Mouse (Mus musculus) MEL (cell line): ENCODE data around the gene Olfr523. TPM values are rescaled to one million over a fixed set of nuclear protein-coding genes. Genes with fewer than 3 reads are reported as not detected.
"Not testable (repeated sequence)": the region's sequence is repeated elsewhere in the genome, so short reads cannot be mapped to it uniquely, and the experiment has no call there.

ENCODE experiments used
- DNase-seq: peaks from one replicate; pipeline ENCODE4 v3.0.0; 2011; ENCODE audit warnings: low read depth, low spot score
- H3K27ac ChIP-seq: 2 replicates; pipeline ENCODE4 v1.5.1; 2012; ENCODE audit warnings: low read depth, mild to moderate bottlenecking, control low read depth, low read length, moderate library complexity; ENCODE audit not compliant: control insufficient read depth
- H3K27me3 ChIP-seq, 2 experiments: fragments of 150-350 bp in 1 of 2; sonication (generic) in 1 of 2; 2 replicates each; pipeline ENCODE4 v1.6.1; 2012; ENCODE audit warnings: low read length in 2 of 2, mild to moderate bottlenecking in 2 of 2, improper control_type of control experiment in 1 of 2, moderate library complexity in 1 of 2; ENCODE audit not compliant: insufficient read depth in 2 of 2, control insufficient read depth in 1 of 2
- H3K36me3 ChIP-seq, 2 experiments: 2 replicates each; pipeline ENCODE4 v1.6.1; 2012 to 2014; ENCODE audit warnings: low read length in 2 of 2, improper control_type of control experiment in 1 of 2, inconsistent platforms in 1 of 2, mild to moderate bottlenecking in 1 of 2; ENCODE audit not compliant: insufficient read depth in 2 of 2, control insufficient read depth in 1 of 2
- H3K4me1 ChIP-seq, 2 experiments: fragments of 150-350 bp in 1 of 2; sonication (generic) in 1 of 2; 2 replicates each; pipeline ENCODE4 v1.6.1; 2012; ENCODE audit warnings: low read length in 2 of 2, improper control_type of control experiment in 1 of 2, mild to moderate bottlenecking in 1 of 2; ENCODE audit not compliant: insufficient read depth in 2 of 2, control insufficient read depth in 1 of 2
- H3K4me3 ChIP-seq, 2 experiments: fragments of 150-350 bp in 1 of 2; sonication (generic) in 1 of 2; 2 replicates each; pipeline ENCODE4 v1.5.1; 2012; ENCODE audit warnings: low read depth in 2 of 2, low read length in 2 of 2, mild to moderate bottlenecking in 2 of 2, moderate library complexity in 2 of 2, control low read depth in 1 of 2, improper control_type of control experiment in 1 of 2; ENCODE audit not compliant: control insufficient read depth in 1 of 2, insufficient read depth in 1 of 2
- H3K79me2 ChIP-seq: 2 replicates; pipeline ENCODE4 v1.6.1; 2012; ENCODE audit warnings: mild to moderate bottlenecking, low read length, moderate library complexity; ENCODE audit not compliant: control insufficient read depth, poor library complexity, insufficient read depth
- H3K9ac ChIP-seq: 2 replicates; pipeline ENCODE4 v1.6.1; 2012; ENCODE audit warnings: low read depth, mild to moderate bottlenecking, control low read depth, low read length, moderate library complexity; ENCODE audit not compliant: control insufficient read depth, poor library complexity, severe bottlenecking
- H3K9me3 ChIP-seq: fragments of 150-350 bp; sonication (generic); replicated peaks from 2 replicates; pipeline ENCODE4 v1.6.1; 2012; ENCODE audit warnings: mild to moderate bottlenecking, low read length, improper control_type of control experiment, moderate library complexity; ENCODE audit not compliant: insufficient read depth
- CTCF ChIP-seq, 3 experiments: IDR thresholded peaks in 2 of 3; conservative IDR thresholded peaks in 1 of 3; 2 replicates each; pipeline ENCODE4 v1.5.1; 2011 to 2012; ENCODE audit warnings: low read length in 3 of 3, low read depth in 2 of 3, mild to moderate bottlenecking in 2 of 3, improper control_type of control experiment in 1 of 3, inconsistent platforms in 1 of 3, mixed read lengths in 1 of 3, moderate library complexity in 1 of 3; ENCODE audit not compliant: control insufficient read depth in 1 of 3, insufficient read depth in 1 of 3, poor library complexity in 1 of 3, severe bottlenecking in 1 of 3
- EP300 ChIP-seq, 2 experiments: IDR thresholded peaks; 2 replicates each; pipeline ENCODE4 v1.6.1; 2011; ENCODE audit warnings: improper control_type of control experiment in 2 of 2, low read length in 2 of 2, low read depth in 1 of 2, mild to moderate bottlenecking in 1 of 2
- ETS1 ChIP-seq: IDR thresholded peaks from 2 replicates; pipeline ENCODE4 v1.6.1; 2012; ENCODE audit warnings: low read depth, mild to moderate bottlenecking, inconsistent platforms, low read length, improper control_type of control experiment, moderate library complexity
- GATA1 ChIP-seq: IDR thresholded peaks from 2 replicates; pipeline ENCODE4 v1.6.1; 2011; ENCODE audit warnings: low read depth, low read length, improper control_type of control experiment
- HCFC1 ChIP-seq: IDR thresholded peaks from 2 replicates; pipeline ENCODE4 v1.6.1; 2012; ENCODE audit warnings: low read depth, mild to moderate bottlenecking, inconsistent platforms, low read length, improper control_type of control experiment, moderate library complexity
- KAT2A ChIP-seq: conservative IDR thresholded peaks from 2 replicates; pipeline ENCODE4 v1.6.1; 2012; ENCODE audit warnings: low read depth, low read length, improper control_type of control experiment, inconsistent platforms
- MEF2A ChIP-seq: IDR thresholded peaks from 2 replicates; pipeline ENCODE4 v1.6.1; 2014; ENCODE audit warnings: low read depth, mild to moderate bottlenecking, inconsistent platforms, low read length, improper control_type of control experiment; ENCODE audit not compliant: poor library complexity, insufficient replicate concordance, severe bottlenecking; ENCODE audit errors: extremely low read depth
- RCOR1 ChIP-seq: IDR thresholded peaks from 2 replicates; pipeline ENCODE4 v1.6.1; 2012; ENCODE audit warnings: low read depth, mild to moderate bottlenecking, inconsistent platforms, low read length, improper control_type of control experiment
- SIN3A ChIP-seq: IDR thresholded peaks from 2 replicates; pipeline ENCODE4 v1.6.1; 2012; ENCODE audit warnings: low read length, improper control_type of control experiment, inconsistent platforms
- TAL1 ChIP-seq: IDR thresholded peaks from 2 replicates; pipeline ENCODE4 v1.6.1; 2012; ENCODE audit warnings: mild to moderate bottlenecking, inconsistent platforms, low read length, moderate library complexity, mixed read lengths
- TCF12 ChIP-seq: IDR thresholded peaks from 2 replicates; pipeline ENCODE4 v1.6.1; 2014; ENCODE audit warnings: low read depth, mild to moderate bottlenecking, inconsistent platforms, low read length, improper control_type of control experiment, moderate library complexity
- polyA plus RNA-seq, 2 experiments: library from polyadenylated mRNA; stranded (reverse) in 1 of 2; unstranded in 1 of 2; fragments of >175 nt in 1 of 2; fragments of >200 nt in 1 of 2; gene quantifications; 2 replicates each; pipeline versions ENCODE4 v1.2.1 to v1.2.4; 2012; ENCODE audit warnings: low replicate concordance in 2 of 2, low read depth in 1 of 2; ENCODE audit not compliant: insufficient read length in 2 of 2, insufficient read depth in 1 of 2, missing spikeins in 1 of 2
- total RNA-seq: library from RNA; depleted of rRNA; stranded (reverse); fragments of 300-350 nt; gene quantifications from 2 replicates; pipeline ENCODE4 v1.2.3, GENCODE M21; 2012

Olfr523 gene
- total and polyA plus RNA-seq, 3 experiments: not detected

DNA sequence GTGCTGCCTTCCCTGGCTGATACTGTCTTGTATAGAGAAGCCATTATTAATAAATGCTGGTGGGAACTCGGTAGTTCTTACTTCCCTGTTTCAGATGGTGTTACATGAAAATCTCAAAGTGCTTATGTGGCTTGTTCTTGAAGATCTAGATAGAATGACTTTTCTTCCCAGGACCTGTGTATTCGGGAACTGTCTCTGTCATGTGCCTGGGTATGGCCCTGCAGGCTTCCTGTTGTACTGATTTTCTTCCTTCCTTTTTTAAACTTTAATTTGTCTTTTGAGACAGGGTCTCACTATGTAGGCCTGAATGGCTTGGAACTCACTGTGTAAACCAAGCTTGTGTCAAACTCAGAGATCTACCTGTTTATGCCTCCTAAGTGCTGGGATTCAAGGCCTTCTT lies 45.1 kb upstream of the Olfr523 start:
- Histone ChIP-seq H3K9me3 (no peaks in the 10 kb centered on the region), H3K79me2 (no peaks in the 10 kb centered on the region), H3K36me3 (peaks cover 0 to 2% of the 10 kb centered on the region in 2 experiments; a peak in 1 of 4 replicates), H3K27ac (no peak overlapping the region), H3K27me3 (no peaks in the 10 kb centered on the region), H3K9ac (no peak overlapping the region), H3K4me1 (peaks cover 0 to 4% of the 10 kb centered on the region in 2 experiments; a peak in 1 of 4 replicates), H3K4me3 (no peak overlapping the region)
- no peak for TF ChIP-seq KAT2A
- no peak for TF ChIP-seq CTCF (IDR thresholded peaks at IDR 0.05 in 2 of 3, conservative IDR thresholded peaks at IDR 0.05 in 1 of 3; ENCODE audit: control insufficient read depth in 1 of 3, insufficient read depth in 1 of 3, low read depth in 2 of 3, low read length in 3 of 3, poor library complexity in 1 of 3, severe bottlenecking in 1 of 3)
- TF ChIP-seq MEF2A: no peak
- no peak for TF ChIP-seq EP300 (IDR thresholded peaks at IDR 0.05; ENCODE audit: low read depth in 1 of 2, low read length in 2 of 2)
- TF ChIP-seq HCFC1: no peak
- no peak for DNase-seq

DNA sequence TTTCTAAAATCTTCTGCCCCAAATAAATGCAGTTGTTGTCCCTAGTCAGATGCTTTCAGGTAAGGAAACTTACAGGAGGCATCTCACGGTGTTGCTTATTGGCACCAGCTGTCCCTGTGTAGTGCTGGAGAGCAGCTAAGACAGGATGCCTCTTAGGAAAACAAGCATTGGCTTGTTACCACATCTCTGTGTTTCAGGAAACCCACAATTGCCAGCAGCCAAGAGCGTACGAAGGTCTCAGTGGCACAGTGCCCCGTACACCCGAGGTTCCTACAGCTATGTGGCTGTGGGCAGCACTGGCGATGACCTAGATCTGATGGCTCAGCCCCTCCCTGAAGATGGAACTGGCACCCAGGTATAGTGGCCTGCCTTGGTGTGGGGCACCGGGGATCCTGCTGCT lies 40.8 kb upstream of the Olfr523 start:
- not testable (repeated sequence) for H3K27ac ChIP-seq, DNase-seq, H3K9me3 ChIP-seq, H3K27me3 ChIP-seq, H3K79me2 ChIP-seq, H3K9ac ChIP-seq, H3K4me3 ChIP-seq
- Histone ChIP-seq H3K4me1 (peaks cover 0 to 21% of the 10 kb centered on the region in 2 experiments; a peak in 2 of 4 replicates), H3K36me3 (peaks cover 0 to 16% of the 10 kb centered on the region in 2 experiments; a peak in 2 of 4 replicates)

DNA sequence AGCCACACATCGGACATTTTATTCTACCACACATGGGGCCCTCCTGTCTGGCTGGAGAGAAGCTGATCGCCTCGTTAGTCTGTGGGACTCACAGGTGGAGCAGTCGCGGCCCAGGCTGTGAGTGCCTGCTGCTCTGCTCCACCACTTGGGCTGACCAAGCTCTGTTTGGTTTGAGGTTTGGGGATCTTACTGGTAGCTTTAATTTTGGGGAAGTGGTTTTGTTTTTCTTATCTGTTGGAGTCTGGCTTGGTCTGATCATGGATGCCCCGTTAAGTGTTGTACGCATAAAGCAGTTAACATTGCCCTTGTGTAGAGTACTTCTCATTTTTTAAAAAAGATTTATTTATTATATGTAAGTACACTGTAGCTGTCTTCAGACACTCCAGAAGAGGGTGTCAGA lies 39.0 kb upstream of the Olfr523 start:
- TF ChIP-seq RCOR1 (peak; percentile 92), TAL1 (peak; percentile 51), EP300 (IDR thresholded peaks at IDR 0.05; ENCODE audit: low read depth in 1 of 2, low read length in 2 of 2) (peak; percentile 81 to 83), ETS1 (peak; percentile 48; the same call in 1 of the 2 replicates), SIN3A (peak; percentile 58; the same call in 1 of the 2 replicates), GATA1 (peak; percentile 83), TCF12 (peak; percentile 79)
- H3K27me3 ChIP-seq, H3K9ac ChIP-seq, H3K4me3 ChIP-seq, H3K9me3 ChIP-seq, H3K27ac ChIP-seq, H3K79me2 ChIP-seq: not testable (repeated sequence)
- peak; percentile 69 for DNase-seq
- Histone ChIP-seq H3K4me1 (peaks cover 0 to 21% of the 10 kb centered on the region in 2 experiments; a peak in 2 of 4 replicates), H3K36me3 (peaks cover 0 to 16% of the 10 kb centered on the region in 2 experiments; a peak in 2 of 4 replicates)
